Mouse (Mus musculus) liver, embryonic 15.5 days (tissue): Measurements from ENCODE around the gene Gcfc2. TPM values are rescaled to one million over a fixed set of nuclear protein-coding genes. Genes with fewer than 3 reads are reported as not detected.
A peak's percentile ranks its signal among the peaks of the same experiment; 100 is the strongest.

Experiments
- ATAC-seq: fragments of 200-750 bp; cut with Nextera tagmentation; 2 replicates; pipeline ENCODE4 v1.8.0; 2017; ENCODE audit warnings: moderate number of reproducible peaks, mild to moderate bottlenecking, moderate library complexity; ENCODE audit not compliant: insufficient read depth
- H3K27ac ChIP-seq: fragments of 300-500 bp; sonication (generic); replicated peaks from 2 replicates; pipeline ENCODE4 v1.5.1; 2015; ENCODE audit warnings: mild to moderate bottlenecking, inconsistent platforms
- H3K27me3 ChIP-seq: fragments of 300-500 bp; sonication (generic); 2 replicates; pipeline ENCODE4 v1.6.1; 2015; ENCODE audit warnings: mild to moderate bottlenecking, inconsistent platforms
- H3K36me3 ChIP-seq: fragments of 300-500 bp; sonication (generic); replicated peaks from 2 replicates; pipeline ENCODE4 v1.6.1; 2015; ENCODE audit warnings: moderate library complexity, mild to moderate bottlenecking, inconsistent platforms
- H3K4me1 ChIP-seq: fragments of 300-500 bp; sonication (generic); replicated peaks from 2 replicates; pipeline ENCODE4 v1.6.1; 2015; ENCODE audit warnings: inconsistent platforms
- H3K4me2 ChIP-seq: fragments of 300-500 bp; sonication (generic); 2 replicates; pipeline ENCODE4 v1.6.1; 2015; ENCODE audit warnings: moderate library complexity, mild to moderate bottlenecking, inconsistent platforms
- H3K4me3 ChIP-seq: fragments of 300-500 bp; sonication (generic); replicated peaks from 2 replicates; pipeline ENCODE4 v1.5.1; 2015; ENCODE audit warnings: mild to moderate bottlenecking, inconsistent platforms
- H3K9ac ChIP-seq: fragments of 300-500 bp; sonication (generic); 2 replicates; pipeline ENCODE4 v1.6.1; 2015; ENCODE audit warnings: moderate library complexity, mild to moderate bottlenecking, inconsistent platforms
- H3K9me3 ChIP-seq: fragments of 300-500 bp; sonication (generic); replicated peaks from 2 replicates; pipeline ENCODE4 v1.6.1; 2016; ENCODE audit warnings: inconsistent platforms
- WGBS: fragments of 180-500 bp; shearing (Covaris S2); methylation state at CpG from one replicate; pipeline ENCODE4 v1.1.7; 2015; ENCODE audit warnings: mixed read lengths; ENCODE audit not compliant: insufficient replicate concordance; 5-methylcytosine and 5-hydroxymethylcytosine counted together
- microRNA counts: library from miRNA; unstranded; fragments of <30 nt; microRNA quantifications from one replicate; lab custom pipeline; 2016
- microRNA-seq: library from miRNA; unstranded; fragments of <30 nt; microRNA quantifications from one replicate; pipeline ENCODE4, GENCODE M21; 2016
- polyA plus RNA-seq: library from polyadenylated mRNA; unstranded; fragments of >200 nt; fragmentation: Nextera tagmentation; extraction: Ambion mirVana; gene quantifications from 2 replicates; pipeline ENCODE4 v1.2.1, GENCODE M21; 2015

Gcfc2 gene
- polyA plus RNA-seq, 1 experiment from 2014 or later: 2.5 TPM

- Histone ChIP-seq H3K9me3 (no peaks in the 10 kb centered on the region), H3K36me3 (no peaks in the 10 kb centered on the region), H3K9ac (no peak overlapping the region), H3K4me2 (no peak overlapping the region), H3K27me3 (no peaks in the 10 kb centered on the region), H3K4me3 (no peak overlapping the region), H3K4me1 (no peaks in the 10 kb centered on the region), H3K27ac (no peak overlapping the region)
- no peak for ATAC-seq
- 27% methylated on average over 7 of the region's 7 CpGs for WGBS
These were observed 52.6 kb downstream of the Gcfc2 start for GRCm38 (mm10) chr6:81975971-81976621.

GRCm38 (mm10) chr6:81979286-81979685 lies 55.8 kb downstream of the Gcfc2 start:
- Histone ChIP-seq H3K27ac (no peak overlapping the region), H3K4me3 (no peak overlapping the region), H3K36me3 (no peaks in the 10 kb centered on the region), H3K27me3 (no peaks in the 10 kb centered on the region), H3K4me1 (no peaks in the 10 kb centered on the region), H3K4me2 (no peak overlapping the region), H3K9me3 (no peaks in the 10 kb centered on the region), H3K9ac (no peak overlapping the region)
- ATAC-seq: no peak
- 55% methylated on average over 4 of the region's 4 CpGs for WGBS

GRCm38 (mm10) chr6:81986171-81986570 lies 62.7 kb downstream of the Gcfc2 start:
- Histone ChIP-seq H3K27me3 (no peaks in the 10 kb centered on the region), H3K4me1 (no peaks in the 10 kb centered on the region), H3K4me3 (no peak overlapping the region), H3K27ac (no peak overlapping the region), H3K36me3 (no peaks in the 10 kb centered on the region), H3K9ac (no peak overlapping the region), H3K9me3 (no peaks in the 10 kb centered on the region), H3K4me2 (no peak overlapping the region)
- no peak for ATAC-seq
- 70% methylated on average over 8 of the region's 8 CpGs for WGBS

DNA sequence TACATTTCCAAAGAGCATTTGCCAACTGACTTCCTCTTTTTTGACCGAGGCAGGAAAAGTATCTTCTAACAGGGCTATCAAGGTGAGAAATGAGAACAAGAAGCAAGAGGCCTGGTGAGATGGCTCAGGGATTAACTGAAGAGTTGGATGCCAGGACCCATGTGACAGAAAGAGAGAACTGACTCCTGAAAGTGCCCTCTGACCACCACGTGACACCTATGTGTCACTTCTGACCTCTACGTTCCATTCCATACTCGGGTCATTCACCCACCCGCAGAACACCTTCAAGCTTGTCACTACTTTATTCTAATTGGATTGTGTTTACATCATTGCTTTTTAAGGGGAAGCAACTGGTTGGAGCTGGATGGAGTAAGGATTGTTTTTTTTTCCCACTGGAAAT lies 63.1 kb downstream of the Gcfc2 start:
- ATAC-seq: no peak
- H3K27me3 ChIP-seq: no peaks in the 10 kb centered on the region
- H3K4me1 ChIP-seq: no peaks in the 10 kb centered on the region
- 19% methylated on average over 5 of the region's 5 CpGs for WGBS
- no peaks in the 10 kb centered on the region for H3K9me3 ChIP-seq
- H3K9ac ChIP-seq: no peak overlapping the region
- H3K36me3 ChIP-seq: no peaks in the 10 kb centered on the region
- H3K27ac ChIP-seq: no peak overlapping the region
- H3K4me3 ChIP-seq: no peak overlapping the region
- no peak overlapping the region for H3K4me2 ChIP-seq

- H3K9ac ChIP-seq: no peak overlapping the region
- WGBS: 1% methylated on average over 9 of the region's 9 CpGs
- no peak overlapping the region for H3K4me2 ChIP-seq
- no peak for ATAC-seq
- H3K27ac ChIP-seq: no peak overlapping the region
- no peaks in the 10 kb centered on the region for H3K4me1 ChIP-seq
- no peaks in the 10 kb centered on the region for H3K27me3 ChIP-seq
- H3K36me3 ChIP-seq: no peaks in the 10 kb centered on the region
- H3K9me3 ChIP-seq: no peaks in the 10 kb centered on the region
- no peak overlapping the region for H3K4me3 ChIP-seq
These were observed 63.5 kb downstream of the Gcfc2 start for GRCm38 (mm10) chr6:81987010-81987409.

- Histone ChIP-seq H3K4me3 (no peak overlapping the region), H3K4me1 (no peaks in the 10 kb centered on the region), H3K27ac (no peak overlapping the region), H3K4me2 (no peak overlapping the region), H3K9me3 (no peaks in the 10 kb centered on the region), H3K9ac (no peak overlapping the region), H3K36me3 (no peaks in the 10 kb centered on the region), H3K27me3 (no peaks in the 10 kb centered on the region)
- ATAC-seq: no peak
- 55% methylated on average over 3 of the region's 3 CpGs for WGBS
These were observed 64.1 kb downstream of the Gcfc2 start for GRCm38 (mm10) chr6:81987580-81987979.

GRCm38 (mm10) chr6:81988341-81988740 lies 64.9 kb downstream of the Gcfc2 start:
- WGBS: 71% methylated on average over 5 of the region's 5 CpGs
- Histone ChIP-seq H3K27ac (no peak overlapping the region), H3K36me3 (no peaks in the 10 kb centered on the region), H3K9ac (no peak overlapping the region), H3K9me3 (no peaks in the 10 kb centered on the region), H3K4me3 (no peak overlapping the region), H3K27me3 (no peaks in the 10 kb centered on the region), H3K4me2 (no peak overlapping the region), H3K4me1 (no peaks in the 10 kb centered on the region)
- no peak for ATAC-seq

DNA sequence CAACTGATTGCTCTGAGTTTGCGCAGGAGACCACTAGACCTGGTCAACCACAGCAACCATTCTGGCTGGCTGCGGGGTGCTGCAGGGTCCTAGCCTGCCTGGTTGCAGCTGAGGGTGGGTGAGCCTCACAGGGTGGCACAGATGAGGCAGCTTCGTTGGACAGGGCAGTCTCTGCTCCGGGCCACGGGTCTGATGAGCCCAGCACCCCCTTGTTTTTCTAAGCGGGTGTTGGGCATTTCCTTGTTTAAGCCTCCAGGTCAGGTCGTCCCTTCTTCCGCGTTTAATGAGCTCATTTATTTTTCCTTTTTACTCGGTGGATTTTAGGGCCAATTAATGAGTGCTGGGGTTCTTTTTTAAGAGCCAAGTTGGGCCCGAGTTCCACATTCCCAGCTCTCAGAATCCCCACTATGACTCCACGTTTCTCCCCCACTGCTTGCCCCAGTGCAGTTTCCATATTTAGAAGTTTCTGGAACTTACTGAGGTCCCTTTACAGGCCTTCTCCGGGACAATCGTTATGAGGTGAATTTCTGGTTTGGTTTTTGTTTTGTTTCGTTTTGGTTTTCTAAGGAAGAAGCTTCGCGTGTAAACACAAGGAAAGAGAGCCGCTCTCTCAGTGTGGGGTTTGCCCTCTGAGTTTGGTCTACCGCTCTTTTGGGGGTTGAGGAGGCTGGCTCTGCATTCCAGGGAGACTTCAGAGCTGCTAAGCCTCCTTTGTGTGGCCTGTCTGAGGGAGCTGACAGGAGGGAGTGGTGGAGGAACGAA lies 66.8 kb downstream of the Gcfc2 start:
- no peak overlapping the region for H3K9ac ChIP-seq
- no peak overlapping the region for H3K4me3 ChIP-seq
- no peaks in the 10 kb centered on the region for H3K36me3 ChIP-seq
- H3K27ac ChIP-seq: no peak overlapping the region
- H3K4me1 ChIP-seq: no peaks in the 10 kb centered on the region
- no peaks in the 10 kb centered on the region for H3K27me3 ChIP-seq
- ATAC-seq: no peak
- 51% methylated on average over 20 of the region's 20 CpGs for WGBS
- H3K4me2 ChIP-seq: no peak overlapping the region
- no peaks in the 10 kb centered on the region for H3K9me3 ChIP-seq

MicroRNA genes within 50 kb of the gene (microRNA counts, 519-probe panel; counts per million panel counts)
- 3,304 counts per million, percentile 66 among the panel's probes with 10 or more counts for microRNA mmu-miR-468 (lab: Ali Mortazavi, UCI)

Small RNAs within 50 kb of the gene (microRNA-seq; reads per million reads assigned to microRNA genes)
- gene Mir468: not detected
- not detected for gene Mir7232

Other genes starting within 250 kb of the Gcfc2 start
- 17.4 and 19.3 TPM in 2 replicates for gene Mrpl19, start 42.3 kb downstream of the Gcfc2 start, polyA plus RNA-seq
- gene Eva1a, start 117.4 kb downstream of the Gcfc2 start, polyA plus RNA-seq: 9.8 and 11.0 TPM in 2 replicates